Mouse (Mus musculus) neural tube, embryonic 10.5 days (tissue): ENCODE results near the gene Il4i1.
"Not testable (repeated sequence)": the region's sequence is repeated elsewhere in the genome, so short reads cannot be mapped to it uniquely, and the experiment has no call there.

Experiments
- DNase-seq: peaks from one replicate; pipeline ENCODE4 v3.0.0-alpha.2; 2017; ENCODE audit warnings: low spot score; ENCODE audit errors: extremely low spot score

Il4i1 gene

GRCm38 (mm10) chr7:44863982-44864494 is 47.9 kb downstream of the Il4i1 start:
- DNase-seq, result no peak

- DNase-seq, result no peak
Measured at GRCm38 (mm10) chr7:44864595-44865542, 48.7 kb downstream of the Il4i1 start.

DNA sequence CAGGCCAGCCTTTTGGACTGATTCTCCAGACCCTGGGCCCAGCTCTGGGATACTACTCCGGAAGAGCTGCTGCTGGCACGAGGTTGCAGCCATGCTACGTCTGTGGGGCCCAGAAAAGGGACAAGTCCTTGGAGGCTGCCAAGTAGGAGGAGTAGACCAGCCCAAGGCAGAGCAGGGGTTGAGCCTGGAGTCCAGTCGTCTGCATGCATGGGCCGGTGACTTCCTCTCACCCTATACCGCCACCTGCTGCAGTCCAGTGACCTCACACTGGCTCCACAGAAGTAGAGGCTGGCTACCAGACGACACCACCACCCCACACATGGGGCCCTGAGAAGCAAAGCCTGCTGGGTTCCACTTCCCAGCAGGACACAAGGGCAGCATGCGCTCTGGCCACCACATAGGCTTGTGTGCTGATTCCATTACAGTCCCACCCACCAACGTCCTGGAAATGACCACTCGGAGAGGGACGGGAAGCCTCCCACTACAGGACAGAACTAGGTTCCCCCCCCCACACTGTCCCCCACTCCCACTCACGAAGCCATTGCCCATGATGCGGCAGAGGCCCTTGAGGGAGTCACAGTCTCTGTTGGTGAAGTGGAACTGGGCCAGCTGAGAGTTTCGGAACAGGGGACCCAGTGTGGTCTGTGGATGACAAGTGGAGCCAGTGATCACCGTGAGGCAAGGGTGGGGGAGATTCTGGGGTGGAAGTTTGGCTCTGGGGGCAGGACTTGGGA is 50.3 kb downstream of the Il4i1 start:
- DNase-seq, result no peak

DNA sequence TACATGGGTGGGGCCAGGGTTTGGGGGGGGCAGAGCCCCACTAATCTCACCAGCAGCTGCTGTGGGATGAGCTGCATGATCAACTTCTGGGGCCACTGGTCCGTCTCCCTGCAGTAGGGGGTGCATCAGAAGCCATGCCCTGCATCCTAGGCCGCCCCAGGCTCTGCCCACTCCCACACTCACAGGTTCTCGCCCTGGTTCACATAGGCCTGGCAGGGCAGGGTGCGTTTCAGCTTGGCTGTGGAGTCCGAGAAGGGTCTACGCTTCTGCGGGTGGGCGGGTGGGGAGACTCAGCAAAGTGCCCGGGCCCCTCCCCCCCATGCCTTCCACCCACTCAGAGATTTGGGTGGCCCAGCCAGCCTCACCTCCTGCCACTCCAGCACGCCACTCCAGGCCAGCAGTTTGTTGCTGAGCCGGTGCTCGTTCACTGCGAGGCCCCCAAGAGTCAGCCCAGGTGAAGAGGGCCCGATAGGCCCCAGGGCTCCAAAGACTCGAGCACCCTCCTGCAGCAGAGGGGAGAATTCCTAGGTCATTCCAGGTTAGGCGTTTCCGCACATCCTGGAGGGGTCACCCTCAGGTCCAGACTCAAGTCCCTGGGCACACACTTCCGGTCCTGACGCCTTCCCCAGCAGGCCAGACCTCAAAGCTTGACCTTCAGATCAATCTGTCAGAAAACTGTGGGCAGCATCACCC is 51.0 kb downstream of the Il4i1 start:
- no peak for DNase-seq

DNA sequence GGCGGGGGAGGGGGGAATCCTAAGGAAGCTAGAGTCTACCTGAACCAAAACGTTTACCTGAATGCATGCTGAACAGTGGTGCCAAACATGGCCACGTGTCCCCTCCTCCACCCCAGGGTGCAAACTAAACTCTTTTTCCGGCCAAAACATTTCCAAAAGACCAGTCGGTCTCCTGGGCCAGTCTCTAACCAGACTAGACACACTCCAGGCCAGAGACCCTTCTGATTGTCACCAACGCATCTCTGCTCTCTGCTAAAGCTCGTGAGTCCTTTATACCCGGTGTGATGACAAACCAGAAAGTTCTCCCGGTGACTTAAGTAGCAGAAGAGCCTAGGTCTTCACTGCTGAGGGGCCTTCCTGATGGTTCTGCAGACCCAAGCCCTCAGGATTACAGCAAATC is 51.6 kb downstream of the Il4i1 start:
- no peak for DNase-seq

DNA sequence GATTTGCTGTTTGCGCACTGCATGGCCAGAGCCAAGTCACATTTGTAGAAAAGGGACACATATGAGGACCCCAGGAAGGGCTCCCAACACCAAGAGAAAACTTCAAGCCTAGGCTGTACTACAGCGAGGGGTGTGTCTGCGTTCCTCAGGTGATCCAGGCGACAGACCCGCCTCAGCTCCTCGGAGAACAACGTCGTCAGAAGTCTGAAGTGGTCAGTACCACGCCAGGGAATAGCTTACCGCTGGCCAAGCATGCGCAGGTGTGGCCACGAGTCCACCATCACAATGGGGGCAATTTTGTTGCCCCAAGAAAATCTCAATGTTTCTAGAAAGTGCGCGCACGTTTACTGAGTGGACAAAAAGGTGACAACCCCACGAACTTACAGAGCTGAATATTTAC is 52.3 kb downstream of the Il4i1 start:
- no peak for DNase-seq

- peak; percentile 85 for DNase-seq
Measured at GRCm38 (mm10) chr7:44868919-44869696, 52.9 kb downstream of the Il4i1 start.

GRCm38 (mm10) chr7:44869697-44870528 is 53.7 kb downstream of the Il4i1 start, which contains the start of gene Ptov1:
Ptov1 (minus strand) TSS chr7:44869788.
- peak; percentile 94 for DNase-seq

- no peak for DNase-seq
Measured at GRCm38 (mm10) chr7:44870614-44871013, 54.4 kb downstream of the Il4i1 start.

DNA sequence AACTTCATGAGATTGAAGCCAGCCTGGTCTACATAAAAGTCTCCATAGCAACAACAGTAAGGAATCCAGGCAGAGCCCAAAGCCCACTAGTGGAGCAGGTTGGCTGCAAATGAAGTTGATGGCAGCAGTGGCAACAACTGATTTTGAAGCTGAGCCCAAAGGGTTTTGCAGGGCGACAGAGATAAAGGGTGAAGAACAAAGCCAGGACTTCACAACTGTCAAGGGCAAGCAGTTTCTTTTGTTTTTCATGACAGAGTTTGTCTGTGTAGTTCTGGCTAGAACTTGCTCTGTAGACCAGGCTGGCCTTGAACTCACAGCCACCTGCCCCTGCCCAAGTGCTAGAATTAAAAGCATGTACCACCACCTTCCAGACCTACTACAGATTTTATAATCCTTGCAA is 55.0 kb downstream of the Il4i1 start:
- no peak for DNase-seq

GRCm38 (mm10) chr7:44871774-44872173 is 55.6 kb downstream of the Il4i1 start:
- not testable (repeated sequence) for DNase-seq

GRCm38 (mm10) chr7:44877833-44878232 is 61.6 kb downstream of the Il4i1 start:
- no peak for DNase-seq

GRCm38 (mm10) chr7:44883036-44883435 is 66.8 kb downstream of the Il4i1 start:
- no peak for DNase-seq

GRCm38 (mm10) chr7:44884637-44885036 is 68.5 kb downstream of the Il4i1 start:
- no peak for DNase-seq

- no peak for DNase-seq
Measured at GRCm38 (mm10) chr7:44886964-44887363, 70.8 kb downstream of the Il4i1 start.

GRCm38 (mm10) chr7:44888256-44889105 is 72.3 kb downstream of the Il4i1 start:
- DNase-seq, result no peak

DNA sequence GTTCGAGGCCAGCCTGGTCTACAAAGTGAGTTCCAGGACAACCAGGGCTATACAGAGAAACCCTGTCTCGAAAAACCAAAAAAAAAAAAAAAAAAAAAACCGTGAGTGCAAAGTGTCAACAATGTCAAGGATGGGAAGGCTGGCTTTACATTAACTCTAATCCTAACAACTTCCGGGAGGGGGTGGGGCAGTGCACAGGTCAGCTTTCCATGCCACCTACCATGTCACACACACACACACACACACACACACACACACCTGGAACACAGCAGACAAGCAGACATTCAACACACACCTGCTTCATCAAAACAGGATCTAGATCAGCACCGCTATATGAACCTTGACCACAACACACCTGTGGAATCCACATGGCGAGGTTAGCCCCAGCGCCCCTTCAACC is 74.0 kb downstream of the Il4i1 start:
- no peak for DNase-seq
